Mouse (Mus musculus): ENCODE data around the gene Vsig10.
"Not testable (repeated sequence)": the region's sequence is repeated elsewhere in the genome, so short reads cannot be mapped to it uniquely, and the experiment has no call there.

The Vsig10 gene

GRCm38 (mm10) chr5:117318741-117319629 is at the start of gene Vsig10:
TSS of gene Vsig10 (plus strand) at chr5:117319083.
- peak; percentile 73 for DNase-seq (ENCODE audit: low spot score)

GRCm38 (mm10) chr5:117269395-117269794 is 49.5 kb upstream of the Vsig10 start:
- DNase-seq (ENCODE audit: low spot score), result no peak

- DNase-seq (ENCODE audit: low spot score), result no peak
Measured at GRCm38 (mm10) chr5:117271945-117272344, 46.9 kb upstream of the Vsig10 start.

GRCm38 (mm10) chr5:117274817-117275216 is 44.1 kb upstream of the Vsig10 start:
- peak; percentile 15 for DNase-seq (ENCODE audit: low spot score)

GRCm38 (mm10) chr5:117277784-117278183 is 41.1 kb upstream of the Vsig10 start:
- DNase-seq (ENCODE audit: low spot score), result no peak

- DNase-seq (ENCODE audit: low spot score), result no peak
Measured at GRCm38 (mm10) chr5:117278809-117279668, 39.8 kb upstream of the Vsig10 start.

GRCm38 (mm10) chr5:117279669-117280050 is 39.2 kb upstream of the Vsig10 start:
- DNase-seq (ENCODE audit: low spot score), result no peak

GRCm38 (mm10) chr5:117281536-117281935 is 37.3 kb upstream of the Vsig10 start:
- DNase-seq (ENCODE audit: low spot score), result no peak

GRCm38 (mm10) chr5:117282360-117282759 is 36.5 kb upstream of the Vsig10 start:
- DNase-seq (ENCODE audit: low spot score), result no peak

GRCm38 (mm10) chr5:117284029-117284428 is 34.9 kb upstream of the Vsig10 start:
- no peak for DNase-seq (ENCODE audit: low spot score)

- DNase-seq (ENCODE audit: low spot score), result no peak
Measured at GRCm38 (mm10) chr5:117284682-117285081, 34.2 kb upstream of the Vsig10 start.

- no peak for DNase-seq (ENCODE audit: low spot score)
Measured at GRCm38 (mm10) chr5:117285266-117285665, 33.6 kb upstream of the Vsig10 start.

- peak; percentile 11 for DNase-seq (ENCODE audit: low spot score)
Measured at GRCm38 (mm10) chr5:117286286-117286685, 32.6 kb upstream of the Vsig10 start.

- DNase-seq (ENCODE audit: low spot score), result peak; percentile 98
Measured at GRCm38 (mm10) chr5:117286831-117287822, 31.8 kb upstream of the Vsig10 start, which contains the start of gene Pebp1. TSS of gene Pebp1 (minus strand) at chr5:117287625.

- no peak for DNase-seq (ENCODE audit: low spot score)
Measured at GRCm38 (mm10) chr5:117289646-117290045, 29.2 kb upstream of the Vsig10 start.

- no peak for DNase-seq (ENCODE audit: low spot score)
Measured at GRCm38 (mm10) chr5:117290081-117290480, 28.8 kb upstream of the Vsig10 start.

GRCm38 (mm10) chr5:117291312-117291711 is 27.6 kb upstream of the Vsig10 start:
- DNase-seq (ENCODE audit: low spot score), result no peak

GRCm38 (mm10) chr5:117292547-117292946 is 26.3 kb upstream of the Vsig10 start:
- DNase-seq (ENCODE audit: low spot score), result no peak

- DNase-seq (ENCODE audit: low spot score), result not testable (repeated sequence)
Measured at GRCm38 (mm10) chr5:117293776-117294175, 25.1 kb upstream of the Vsig10 start.

GRCm38 (mm10) chr5:117295011-117295410 is 23.9 kb upstream of the Vsig10 start:
- DNase-seq (ENCODE audit: low spot score), result no peak

- no peak for DNase-seq (ENCODE audit: low spot score)
Measured at GRCm38 (mm10) chr5:117302899-117303298, 16.0 kb upstream of the Vsig10 start.
